Mouse (Mus musculus): ENCODE measurements around the gene Gm21954.

Gene Gm21954

GRCm38 (mm10) chr3:55418845-55419244, 53.2 kb downstream of the Gm21954 start:
- no peak for DNase-seq (ENCODE audit: low spot score)

DNA sequence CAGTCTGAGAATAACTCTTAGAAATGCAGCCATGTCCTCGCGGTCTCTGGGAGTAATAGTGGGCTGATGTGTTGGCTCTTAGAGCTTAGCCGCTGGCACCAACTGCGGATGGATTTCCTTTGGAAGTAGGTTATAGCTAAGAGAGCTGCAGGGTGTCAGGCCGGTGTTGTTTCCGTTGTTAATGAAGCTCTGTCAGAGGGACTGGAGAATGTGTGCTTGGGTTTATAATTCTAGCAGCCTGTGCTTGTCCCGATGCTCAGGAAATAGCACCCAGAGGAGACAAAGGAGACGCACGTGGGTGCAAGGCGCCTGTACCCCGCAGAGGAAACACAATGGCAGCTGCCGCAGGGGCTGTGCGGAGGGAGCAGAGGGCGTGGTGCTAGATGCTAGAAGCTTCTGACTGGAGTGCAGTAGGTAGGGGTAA, 56.5 kb downstream of the Gm21954 start:
- no peak for DNase-seq (ENCODE audit: low spot score)

All from c-Kit-positive CD71-positive TER-119-positive erythroid progenitor cells, embryonic 14.5 days (primary cell).